Mouse (Mus musculus) MEL (cell line): ENCODE results near the gene Trpm8. TPM values are rescaled to one million over a fixed set of nuclear protein-coding genes. Genes with fewer than 3 reads are reported as not detected.

ENCODE experiments used
- DNase-seq: peaks from one replicate; pipeline ENCODE4 v3.0.0; 2011; ENCODE audit warnings: low read depth, low spot score
- H3K27ac ChIP-seq: 2 replicates; pipeline ENCODE4 v1.5.1; 2012; ENCODE audit warnings: low read depth, mild to moderate bottlenecking, control low read depth, low read length, moderate library complexity; ENCODE audit not compliant: control insufficient read depth
- H3K27me3 ChIP-seq, 2 experiments: fragments of 150-350 bp in 1 of 2; sonication (generic) in 1 of 2; 2 replicates each; pipeline ENCODE4 v1.6.1; 2012; ENCODE audit warnings: low read length in 2 of 2, mild to moderate bottlenecking in 2 of 2, improper control_type of control experiment in 1 of 2, moderate library complexity in 1 of 2; ENCODE audit not compliant: insufficient read depth in 2 of 2, control insufficient read depth in 1 of 2
- H3K36me3 ChIP-seq, 2 experiments: 2 replicates each; pipeline ENCODE4 v1.6.1; 2012 to 2014; ENCODE audit warnings: low read length in 2 of 2, improper control_type of control experiment in 1 of 2, inconsistent platforms in 1 of 2, mild to moderate bottlenecking in 1 of 2; ENCODE audit not compliant: insufficient read depth in 2 of 2, control insufficient read depth in 1 of 2
- H3K4me1 ChIP-seq, 2 experiments: fragments of 150-350 bp in 1 of 2; sonication (generic) in 1 of 2; 2 replicates each; pipeline ENCODE4 v1.6.1; 2012; ENCODE audit warnings: low read length in 2 of 2, improper control_type of control experiment in 1 of 2, mild to moderate bottlenecking in 1 of 2; ENCODE audit not compliant: insufficient read depth in 2 of 2, control insufficient read depth in 1 of 2
- H3K4me3 ChIP-seq, 2 experiments: fragments of 150-350 bp in 1 of 2; sonication (generic) in 1 of 2; 2 replicates each; pipeline ENCODE4 v1.5.1; 2012; ENCODE audit warnings: low read depth in 2 of 2, low read length in 2 of 2, mild to moderate bottlenecking in 2 of 2, moderate library complexity in 2 of 2, control low read depth in 1 of 2, improper control_type of control experiment in 1 of 2; ENCODE audit not compliant: control insufficient read depth in 1 of 2, insufficient read depth in 1 of 2
- H3K79me2 ChIP-seq: 2 replicates; pipeline ENCODE4 v1.6.1; 2012; ENCODE audit warnings: mild to moderate bottlenecking, low read length, moderate library complexity; ENCODE audit not compliant: control insufficient read depth, poor library complexity, insufficient read depth
- H3K9ac ChIP-seq: 2 replicates; pipeline ENCODE4 v1.6.1; 2012; ENCODE audit warnings: low read depth, mild to moderate bottlenecking, control low read depth, low read length, moderate library complexity; ENCODE audit not compliant: control insufficient read depth, poor library complexity, severe bottlenecking
- H3K9me3 ChIP-seq: fragments of 150-350 bp; sonication (generic); replicated peaks from 2 replicates; pipeline ENCODE4 v1.6.1; 2012; ENCODE audit warnings: mild to moderate bottlenecking, low read length, improper control_type of control experiment, moderate library complexity; ENCODE audit not compliant: insufficient read depth
- BHLHE40 ChIP-seq: IDR thresholded peaks from 2 replicates; pipeline ENCODE4 v1.6.1; 2012; ENCODE audit warnings: low read depth, mild to moderate bottlenecking, inconsistent platforms, low read length, improper control_type of control experiment, borderline replicate concordance
- E2F4 ChIP-seq: IDR thresholded peaks from 2 replicates; pipeline ENCODE4 v1.6.1; 2011; ENCODE audit warnings: low read depth, low read length, improper control_type of control experiment, borderline replicate concordance
- ELF1 ChIP-seq: IDR thresholded peaks from 2 replicates; pipeline ENCODE4 v1.6.1; 2014; ENCODE audit warnings: low read depth, mild to moderate bottlenecking, inconsistent platforms, low read length, improper control_type of control experiment, moderate library complexity
- GATA1 ChIP-seq: IDR thresholded peaks from 2 replicates; pipeline ENCODE4 v1.6.1; 2011; ENCODE audit warnings: low read depth, low read length, improper control_type of control experiment
- MAX ChIP-seq: IDR thresholded peaks from 2 replicates; pipeline ENCODE4 v1.6.1; 2011; ENCODE audit warnings: low read length, improper control_type of control experiment
- NRF1 ChIP-seq: IDR thresholded peaks from 2 replicates; pipeline ENCODE4 v1.6.1; 2014; ENCODE audit warnings: low read depth, mild to moderate bottlenecking, inconsistent platforms, low read length, improper control_type of control experiment, moderate library complexity; ENCODE audit not compliant: poor library complexity, insufficient read depth, severe bottlenecking
- POLR2A ChIP-seq, 2 experiments: IDR thresholded peaks; 2 replicates each; pipeline ENCODE4 v1.6.1; 2011 to 2012; ENCODE audit warnings: low read length in 2 of 2, mild to moderate bottlenecking in 2 of 2, control low read depth in 1 of 2, improper control_type of control experiment in 1 of 2, low read depth in 1 of 2, moderate library complexity in 1 of 2; ENCODE audit not compliant: control insufficient read depth in 1 of 2, insufficient read depth in 1 of 2, poor library complexity in 1 of 2
- USF1 ChIP-seq: IDR thresholded peaks from 2 replicates; pipeline ENCODE4 v1.6.1; 2014; ENCODE audit warnings: low read depth, mild to moderate bottlenecking, inconsistent platforms, low read length, improper control_type of control experiment, moderate library complexity
- polyA plus RNA-seq, 2 experiments: library from polyadenylated mRNA; stranded (reverse) in 1 of 2; unstranded in 1 of 2; fragments of >175 nt in 1 of 2; fragments of >200 nt in 1 of 2; gene quantifications; 2 replicates each; pipeline versions ENCODE4 v1.2.1 to v1.2.4; 2012; ENCODE audit warnings: low replicate concordance in 2 of 2, low read depth in 1 of 2; ENCODE audit not compliant: insufficient read length in 2 of 2, insufficient read depth in 1 of 2, missing spikeins in 1 of 2
- total RNA-seq: library from RNA; depleted of rRNA; stranded (reverse); fragments of 300-350 nt; gene quantifications from 2 replicates; pipeline ENCODE4 v1.2.3, GENCODE M21; 2012

The Trpm8 gene
- total and polyA plus RNA-seq, 3 experiments, result not detected

- Histone ChIP-seq H3K36me3 (peaks cover 0 to 24% of the 10 kb centered on the region in 2 experiments; a peak in 3 of 4 replicates), H3K27ac (no peak overlapping the region), H3K9ac (no peak overlapping the region), H3K4me1 (peaks cover 7 to 17% of the 10 kb centered on the region in 2 experiments), H3K4me3 (no peak overlapping the region), H3K79me2 (no peaks in the 10 kb centered on the region), H3K27me3 (no peaks in the 10 kb centered on the region), H3K9me3 (no peaks in the 10 kb centered on the region)
- no peak for DNase-seq
- TF ChIP-seq USF1 (no peak), POLR2A (IDR thresholded peaks at IDR 0.05; ENCODE audit: control insufficient read depth in 1 of 2, insufficient read depth in 1 of 2, low read depth in 1 of 2, low read length in 2 of 2, poor library complexity in 1 of 2) (peak in 1 of 2 experiments; percentile 30; a peak in 1 of 4 replicates), GATA1 (no peak), E2F4 (no peak)
Measured at GRCm38 (mm10) chr1:88259643-88260024, 17.8 kb upstream of the Trpm8 start.

GRCm38 (mm10) chr1:88260114-88260513 lies 17.3 kb upstream of the Trpm8 start:
- no peak overlapping the region for H3K9ac ChIP-seq
- peak; percentile 47 for DNase-seq
- peaks cover 7 to 17% of the 10 kb centered on the region in 2 experiments for H3K4me1 ChIP-seq
- H3K36me3 ChIP-seq, result peaks cover 0 to 24% of the 10 kb centered on the region in 2 experiments; a peak in 3 of 4 replicates
- no peak overlapping the region for H3K4me3 ChIP-seq
- no peaks in the 10 kb centered on the region for H3K79me2 ChIP-seq
- H3K9me3 ChIP-seq, result no peaks in the 10 kb centered on the region
- H3K27ac ChIP-seq, result no peak overlapping the region
- TF ChIP-seq ELF1 (no peak), NRF1 (no peak), E2F4 (no peak), POLR2A (IDR thresholded peaks at IDR 0.05; ENCODE audit: control insufficient read depth in 1 of 2, insufficient read depth in 1 of 2, low read depth in 1 of 2, low read length in 2 of 2, poor library complexity in 1 of 2) (peak in 1 of 2 experiments; percentile 31; a peak in 1 of 4 replicates)
- TF ChIP-seq, all 39 proteins: peak for 1
- H3K27me3 ChIP-seq, result no peaks in the 10 kb centered on the region

GRCm38 (mm10) chr1:88260604-88261377 lies 16.7 kb upstream of the Trpm8 start:
- H3K27me3 ChIP-seq, result no peaks in the 10 kb centered on the region
- H3K4me3 ChIP-seq, result no peak overlapping the region
- peaks cover 7 to 17% of the 10 kb centered on the region in 2 experiments for H3K4me1 ChIP-seq
- no peak overlapping the region for H3K9ac ChIP-seq
- no peak for TF ChIP-seq BHLHE40
- no peak for TF ChIP-seq MAX
- no peak for TF ChIP-seq ELF1
- no peak overlapping the region for H3K27ac ChIP-seq
- no peaks in the 10 kb centered on the region for H3K9me3 ChIP-seq
- no peak for DNase-seq
- H3K79me2 ChIP-seq, result no peaks in the 10 kb centered on the region
- H3K36me3 ChIP-seq, result peaks cover 6 to 24% of the 10 kb centered on the region in 2 experiments
